Mouse (Mus musculus) leukemia stem cell, adult 10-12 weeks (primary cell): Measurements from ENCODE around the gene Pifo. TPM values are rescaled to one million over a fixed set of nuclear protein-coding genes. Genes with fewer than 3 reads are reported as not detected.

Source experiments
- polyA plus RNA-seq: library from polyadenylated mRNA; stranded (reverse); fragments of >175 nt; gene quantifications from 2 replicates; pipeline ENCODE4 v1.2.3, GENCODE M21; 2012; ENCODE audit warnings: low replicate concordance

Pifo gene
- not detected in 2 replicates for polyA plus RNA-seq

DNA sequence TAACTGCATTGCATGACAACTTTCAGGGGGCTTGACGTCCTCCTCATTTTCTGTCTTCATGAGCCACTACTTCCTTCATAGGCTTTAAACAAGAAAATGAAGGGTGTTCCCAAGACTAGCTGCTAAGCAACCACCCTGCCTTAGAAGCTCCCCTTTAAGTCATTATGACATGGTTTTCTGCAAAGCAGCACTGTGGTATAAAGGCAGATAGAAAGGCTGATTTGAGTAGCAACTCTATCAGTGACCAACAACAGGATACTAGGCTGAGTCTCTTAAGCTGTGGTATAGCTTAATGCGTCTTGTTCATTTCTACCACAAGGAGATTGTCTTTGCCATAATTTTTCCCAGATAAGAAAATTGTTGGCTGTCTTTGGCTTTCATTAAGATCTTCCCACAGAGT lies at the start of gene Pifo:
Gene Pifo (minus strand): TSS at position 101 of the 400 bp plus-strand sequence.

DNA sequence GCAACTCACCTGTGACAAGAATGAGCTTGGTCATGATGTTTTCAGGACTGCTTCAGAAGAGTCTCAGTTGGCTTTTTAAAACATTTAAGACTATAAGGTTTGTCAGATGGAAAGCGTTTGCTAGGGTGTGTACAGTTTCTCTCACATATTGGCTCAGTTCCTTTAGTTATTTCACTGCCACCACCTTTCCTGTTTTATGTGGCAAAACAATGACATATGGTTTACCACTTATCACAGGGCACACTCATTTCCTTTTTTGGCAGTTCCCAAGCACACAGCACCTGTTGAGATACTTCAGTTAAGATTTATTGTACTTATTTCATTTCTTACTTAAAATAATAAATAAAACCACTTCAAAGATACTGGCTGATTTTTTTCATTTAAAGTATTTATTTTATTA lies 18.3 kb upstream of the Pifo start, which contains the start of gene Chil5:
Gene Chil5 (minus strand): TSS at position 34 of the 400 bp plus-strand sequence.

DNA sequence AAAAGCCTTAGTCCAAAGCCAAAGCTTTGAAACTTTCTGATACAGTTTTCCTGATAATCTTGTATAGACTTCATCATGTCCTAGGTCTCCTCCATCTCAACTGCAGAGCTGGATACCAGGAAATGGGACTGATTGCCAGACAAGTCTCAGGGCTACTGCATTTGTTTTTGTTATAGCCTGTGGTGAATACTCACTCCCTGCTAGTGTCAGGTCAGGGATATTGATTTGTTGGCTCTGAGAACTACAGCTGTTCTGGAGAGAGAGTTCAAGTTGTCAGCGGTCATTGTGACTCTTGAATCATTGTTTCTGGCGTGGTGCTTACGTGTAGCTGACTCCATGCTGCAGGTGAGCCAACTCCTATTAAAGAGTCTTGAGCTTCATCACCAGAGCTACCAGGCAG lies 41.0 kb downstream of the Pifo start, which contains the start of gene Ovgp1:
Gene Ovgp1 (plus strand): TSS at position 301 of the 400 bp plus-strand sequence.

DNA sequence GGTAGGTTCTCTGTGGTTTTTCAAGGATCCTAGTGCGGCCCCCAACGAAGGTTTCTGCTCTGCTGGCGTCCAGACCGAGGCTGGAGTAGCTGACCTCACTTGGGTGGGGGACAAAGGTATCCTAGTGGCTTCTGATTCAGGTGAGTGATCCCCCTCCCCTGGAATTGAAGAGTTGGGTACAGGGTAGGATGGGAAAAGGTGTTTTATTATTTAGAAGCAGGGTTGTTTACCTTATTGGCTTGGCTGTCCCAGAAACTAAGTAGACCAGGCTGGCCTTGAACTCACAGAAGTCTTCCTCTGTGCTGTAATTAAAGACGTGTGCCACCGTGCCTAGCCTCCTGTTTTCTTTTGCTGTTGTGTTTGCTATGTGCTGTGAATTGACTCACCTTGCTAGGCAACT lies 54.4 kb downstream of the Pifo start, which contains the start of gene Atp5f1:
Gene Atp5f1 (minus strand): TSS at position 101 of the 400 bp plus-strand sequence.

DNA sequence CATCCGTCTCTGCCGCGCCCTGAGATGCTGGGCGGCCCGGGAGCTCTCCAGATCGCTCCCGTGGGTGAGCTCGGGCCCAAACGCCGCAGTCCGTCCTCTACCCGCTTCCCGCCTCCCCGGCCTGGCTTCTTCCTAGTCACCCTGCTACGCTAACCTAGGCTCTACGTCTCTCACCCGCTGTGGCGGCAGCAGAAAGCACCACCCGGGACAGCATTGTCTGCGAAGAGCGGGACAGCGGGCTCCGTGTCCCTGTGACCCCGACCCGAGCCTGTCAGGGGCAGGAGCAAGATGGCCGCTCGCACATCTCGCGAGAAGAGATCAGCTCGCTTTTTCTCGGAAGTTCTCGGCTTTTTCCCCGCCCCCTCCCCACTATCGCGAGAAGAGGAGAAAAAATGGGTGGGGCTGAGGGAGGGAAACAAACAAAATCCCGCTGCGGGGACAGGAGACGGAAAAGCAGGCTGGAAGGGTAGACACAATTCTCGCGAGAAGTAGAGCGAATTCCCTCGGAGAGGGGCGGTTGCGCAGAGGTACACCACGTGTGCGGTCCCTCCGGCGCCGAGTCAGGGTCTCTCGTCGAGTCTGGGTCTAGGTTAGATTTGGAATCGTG lies 55.4 kb downstream of the Pifo start, which contains the start of gene Wdr77:
Gene Wdr77 (plus strand): TSS at position 396 of the 607 bp plus-strand sequence.

Other genes starting within 250 kb of the Pifo start
- 5.4 and 6.1 TPM in 2 replicates for gene Rap1a, start 213.3 kb downstream of the Pifo start, polyA plus RNA-seq
- not detected in 2 replicates for gene Adora3, start 143.8 kb downstream of the Pifo start, polyA plus RNA-seq
- not detected in 2 replicates for gene Tmigd3, start 143.7 kb downstream of the Pifo start, polyA plus RNA-seq
- gene I830077J02Rik, start 82.0 kb downstream of the Pifo start, polyA plus RNA-seq: 0.24 and 0.90 TPM in 2 replicates
- 47.4 and 101 TPM in 2 replicates for gene Wdr77, start 55.3 kb downstream of the Pifo start, polyA plus RNA-seq
- 101 and 270 TPM in 2 replicates for gene Atp5f1, start 54.5 kb downstream of the Pifo start, polyA plus RNA-seq
- gene Ovgp1, start 40.9 kb downstream of the Pifo start, polyA plus RNA-seq: 0.65 and 0.98 TPM in 2 replicates
- gene Chil5, start 18.2 kb upstream of the Pifo start, polyA plus RNA-seq: not detected in 2 replicates
- not detected in 2 replicates for gene Chia1, start 98.6 kb upstream of the Pifo start, polyA plus RNA-seq
- 0.23 TPM in 1 of 2 replicates, not detected in the other for gene Chil3, start 152.9 kb upstream of the Pifo start, polyA plus RNA-seq
- not detected in 2 replicates for gene Chil4, start 204.9 kb upstream of the Pifo start, polyA plus RNA-seq